Mouse (Mus musculus): ENCODE data around the gene Pdcd1. TPM values are rescaled to one million over a fixed set of nuclear protein-coding genes. Genes with fewer than 3 reads are reported as not detected.
"Not testable (repeated sequence)": the region's sequence is repeated elsewhere in the genome, so short reads cannot be mapped to it uniquely, and the experiment has no call there.

Pdcd1 gene
- polyA plus RNA-seq, 1 experiment from 2014 or later = 0.30 TPM

GRCm38 (mm10) chr1:93991068-93991467 lies 61.3 kb downstream of the Pdcd1 start:
- not testable (repeated sequence) for H3K9me3 ChIP-seq (ENCODE audit: control insufficient read depth, low read length); H3K4me2 ChIP-seq (ENCODE audit: low read length); H3K4me3 ChIP-seq (ENCODE audit: control insufficient read depth in 1 of 2, insufficient read depth in 1 of 2, low read depth in 1 of 2, low read length in 2 of 2); H3K4me1 ChIP-seq (ENCODE audit: control insufficient read depth in 2 of 2, insufficient read depth in 2 of 2, low read length in 2 of 2); H3K36me3 ChIP-seq (ENCODE audit: control insufficient read depth, insufficient read depth, low read length); H3K9ac ChIP-seq (ENCODE audit: low read length); ATAC-seq (ENCODE audit: insufficient number of reproducible peaks, insufficient read depth, low FRiP score, low read depth); H3K27ac ChIP-seq (replicated peaks in 1 of 2; ENCODE audit: control insufficient read depth in 1 of 2, insufficient read depth in 1 of 2, low read depth in 2 of 2, low read length in 2 of 2); H3K27me3 ChIP-seq (ENCODE audit: control insufficient read depth, insufficient read depth, low read length)
- 66% methylated on average over 2 of the region's 2 CpGs for WGBS

DNA sequence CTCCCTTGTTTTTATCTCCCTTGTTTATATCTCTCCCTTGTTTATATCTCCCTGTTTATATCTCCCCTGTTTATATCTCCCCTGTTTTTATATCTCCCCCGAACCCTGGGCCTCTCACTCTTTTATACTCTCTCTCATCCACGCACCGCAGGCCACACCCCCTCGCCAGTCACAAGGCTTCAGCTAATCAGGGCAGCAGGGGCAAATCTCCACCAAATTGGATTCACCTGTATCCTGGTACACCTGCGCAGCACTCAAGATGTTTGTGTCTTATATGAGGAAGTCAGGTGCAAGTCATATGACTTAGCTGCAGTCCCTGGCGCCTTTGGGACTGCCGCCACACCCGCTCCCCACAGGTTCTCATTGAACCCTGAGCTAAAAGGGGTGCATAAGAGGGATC lies 62.1 kb downstream of the Pdcd1 start, which contains the start of gene Gal3st2c:
Gene Gal3st2c, plus strand, starts transcription at position 301 of the 400 bp plus-strand sequence.
- H3K9me3 ChIP-seq (ENCODE audit: control insufficient read depth, low read length); H3K9ac ChIP-seq (ENCODE audit: low read length); H3K27ac ChIP-seq (replicated peaks in 1 of 2; ENCODE audit: control insufficient read depth in 1 of 2, insufficient read depth in 1 of 2, low read depth in 2 of 2, low read length in 2 of 2); H3K4me2 ChIP-seq (ENCODE audit: low read length); H3K4me1 ChIP-seq (ENCODE audit: control insufficient read depth in 2 of 2, insufficient read depth in 2 of 2, low read length in 2 of 2); H3K27me3 ChIP-seq (ENCODE audit: control insufficient read depth, insufficient read depth, low read length); H3K36me3 ChIP-seq (ENCODE audit: control insufficient read depth, insufficient read depth, low read length); ATAC-seq (ENCODE audit: insufficient number of reproducible peaks, insufficient read depth, low FRiP score, low read depth); H3K4me3 ChIP-seq (ENCODE audit: control insufficient read depth in 1 of 2, insufficient read depth in 1 of 2, low read depth in 1 of 2, low read length in 2 of 2): not testable (repeated sequence)
- 81% methylated on average over 7 of the region's 8 CpGs for WGBS

DNA sequence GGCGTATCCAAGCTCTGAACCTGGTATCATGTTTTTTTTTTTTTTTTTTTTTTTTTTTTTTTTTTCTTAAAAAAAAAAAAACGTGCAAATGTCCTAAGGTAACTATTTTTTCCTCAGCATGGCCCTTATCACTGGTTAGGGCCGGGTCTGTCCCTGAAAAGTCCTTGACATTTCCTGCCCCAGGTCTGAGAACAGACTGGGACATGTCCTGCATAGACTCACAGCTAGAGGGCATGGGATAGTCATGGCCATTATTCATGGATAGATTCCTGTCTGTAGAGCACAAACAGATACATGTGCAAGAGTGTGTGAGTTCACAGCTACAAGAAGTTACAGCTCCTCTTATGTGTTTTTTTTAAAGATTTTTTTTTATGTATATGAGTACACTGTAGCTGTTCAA lies 63.6 kb downstream of the Pdcd1 start:
- no peaks in the 10 kb centered on the region for H3K27me3 ChIP-seq (ENCODE audit: control insufficient read depth, insufficient read depth, low read length)
- H3K9ac ChIP-seq (ENCODE audit: low read length) = no peak overlapping the region
- no peak overlapping the region for H3K4me3 ChIP-seq (ENCODE audit: control insufficient read depth in 1 of 2, insufficient read depth in 1 of 2, low read depth in 1 of 2, low read length in 2 of 2)
- no peaks in the 10 kb centered on the region for H3K4me1 ChIP-seq (ENCODE audit: control insufficient read depth in 2 of 2, insufficient read depth in 2 of 2, low read length in 2 of 2)
- no peaks in the 10 kb centered on the region for H3K9me3 ChIP-seq (ENCODE audit: control insufficient read depth, low read length)
- no peak for ATAC-seq (ENCODE audit: insufficient number of reproducible peaks, insufficient read depth, low FRiP score, low read depth)
- H3K4me2 ChIP-seq (ENCODE audit: low read length) = no peak overlapping the region
- 42% methylated on average over 3 of the region's 3 CpGs for WGBS
- H3K27ac ChIP-seq (replicated peaks in 1 of 2; ENCODE audit: control insufficient read depth in 1 of 2, insufficient read depth in 1 of 2, low read depth in 2 of 2, low read length in 2 of 2) = no peak overlapping the region
- H3K36me3 ChIP-seq (ENCODE audit: control insufficient read depth, insufficient read depth, low read length) = no peaks in the 10 kb centered on the region

Other genes starting within 250 kb of the Pdcd1 start
- 11.2 and 11.6 TPM in 2 replicates for gene Ing5, start 248.6 kb downstream of the Pdcd1 start, polyA plus RNA-seq (2014; fragmentation: Nextera tagmentation; extraction: Ambion mirVana)
- 16.1 and 17.3 TPM in 2 replicates for gene D2hgdh, start 227.6 kb downstream of the Pdcd1 start, polyA plus RNA-seq (2014; fragmentation: Nextera tagmentation; extraction: Ambion mirVana)
- gene Gal3st2, start 191.2 kb downstream of the Pdcd1 start, polyA plus RNA-seq (2014; fragmentation: Nextera tagmentation; extraction: Ambion mirVana) = 0.08 TPM in 1 of 2 replicates, not detected in the other
- not detected in 2 replicates for gene Gal3st2b, start 134.2 kb downstream of the Pdcd1 start, polyA plus RNA-seq (2014; fragmentation: Nextera tagmentation; extraction: Ambion mirVana)
- gene Gal3st2c, start 62.0 kb downstream of the Pdcd1 start, polyA plus RNA-seq (2014; fragmentation: Nextera tagmentation; extraction: Ambion mirVana) = 0.03 and 0.04 TPM in 2 replicates
- not detected in 2 replicates for gene Neu4, start 32.1 kb downstream of the Pdcd1 start, polyA plus RNA-seq (2014; fragmentation: Nextera tagmentation; extraction: Ambion mirVana)